Mouse (Mus musculus): ENCODE measurements at regions not wholly inside any gene's neighbourhood (a gene's known extent, or its start where the extent isn't known, plus 50 kb on each side); places are given as distances from the start of the nearest gene placed in this dataset.
A peak's percentile ranks its signal among the peaks of the same experiment; 100 is the strongest.

DNA sequence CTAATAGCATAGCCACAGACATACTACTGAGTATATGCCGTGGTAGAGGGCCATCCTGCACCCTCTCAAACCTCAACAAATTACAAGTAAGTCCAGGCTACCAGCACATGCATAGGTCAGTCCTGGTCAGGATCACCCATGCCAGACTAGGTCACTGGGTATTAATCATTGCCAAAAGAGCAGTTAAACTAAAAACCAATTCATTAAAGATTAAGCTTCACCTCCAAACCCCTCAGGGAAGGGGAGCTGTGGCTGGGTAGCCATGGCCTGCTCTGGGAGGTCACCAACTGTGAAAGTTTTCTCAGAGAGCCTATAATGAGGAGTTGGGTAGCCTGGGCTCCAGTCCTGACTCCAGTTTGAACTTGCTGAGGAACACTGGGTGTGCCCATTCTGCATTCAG is 61.4 kb upstream of the Trabd2b start:
- dilution Hi-C loops (cut with MboI; ENCODE audit: extremely low pct_ligation_motif_present, extremely low pct_unique_long_range_greater_than_20kb, low sequenced_read_pairs), result no loop called here
- peaks cover 44% of the 10 kb centered on the region for H3K27me3 ChIP-seq (replicated peaks)
- H3K36me3 ChIP-seq (replicated peaks in 1 of 2; ENCODE audit: control insufficient read depth in 1 of 2, insufficient read depth in 1 of 2, low read length in 1 of 2), result no peaks in the 10 kb centered on the region
- no peak overlapping the region for H3K4me2 ChIP-seq (ENCODE audit: insufficient read depth, low read depth, poor library complexity, severe bottlenecking)
- no peak overlapping the region for H3K27ac ChIP-seq (ENCODE audit: insufficient read depth, low read depth)
- H3K4me1 ChIP-seq (ENCODE audit: control insufficient read depth in 1 of 2, insufficient read depth in 2 of 2), result no peaks in the 10 kb centered on the region
- H3K4me3 ChIP-seq (replicated peaks in 1 of 3; ENCODE audit: low read depth in 2 of 3, low read length in 2 of 3, poor library complexity in 1 of 3), result no peak overlapping the region
- H3K79me2 ChIP-seq (replicated peaks; ENCODE audit: control insufficient read depth, extremely low read depth, insufficient read depth, poor library complexity, severe bottlenecking), result no peaks in the 10 kb centered on the region
- in situ Hi-C loops (cut with MboI; ENCODE audit: low pct_ligation_motif_present, low pct_unique_long_range_greater_than_20kb, low sequenced_read_pairs), result no loop called here
- no peak overlapping the region for H3K9ac ChIP-seq (ENCODE audit: insufficient read depth, low read depth)
- no peak for DNase-seq (ENCODE audit: extremely low read depth)
- TF ChIP-seq POLR2A (IDR thresholded peaks at IDR 0.05; ENCODE audit: low read depth, low read length) (no peak), CTCF (conservative IDR thresholded peaks at IDR 0.05 in 1 of 2, IDR thresholded peaks at IDR 0.05 in 1 of 2; ENCODE audit: low read depth in 2 of 2, low read length in 2 of 2) (no peak), ZC3H11A (IDR thresholded peaks at IDR 0.05; ENCODE audit: low read depth, low read length) (no peak), CHD1 (IDR thresholded peaks at IDR 0.05; ENCODE audit: low read depth, low read length) (no peak), IRF4 (IDR thresholded peaks at IDR 0.05; ENCODE audit: low read depth, low read length) (no peak), NRF1 (IDR thresholded peaks at IDR 0.05; ENCODE audit: low read depth, low read length) (no peak), RCOR1 (conservative IDR thresholded peaks at IDR 0.05; ENCODE audit: low read depth, low read length) (no peak)
- no peaks in the 10 kb centered on the region for H3K9me3 ChIP-seq (replicated peaks; ENCODE audit: low read length)

DNA sequence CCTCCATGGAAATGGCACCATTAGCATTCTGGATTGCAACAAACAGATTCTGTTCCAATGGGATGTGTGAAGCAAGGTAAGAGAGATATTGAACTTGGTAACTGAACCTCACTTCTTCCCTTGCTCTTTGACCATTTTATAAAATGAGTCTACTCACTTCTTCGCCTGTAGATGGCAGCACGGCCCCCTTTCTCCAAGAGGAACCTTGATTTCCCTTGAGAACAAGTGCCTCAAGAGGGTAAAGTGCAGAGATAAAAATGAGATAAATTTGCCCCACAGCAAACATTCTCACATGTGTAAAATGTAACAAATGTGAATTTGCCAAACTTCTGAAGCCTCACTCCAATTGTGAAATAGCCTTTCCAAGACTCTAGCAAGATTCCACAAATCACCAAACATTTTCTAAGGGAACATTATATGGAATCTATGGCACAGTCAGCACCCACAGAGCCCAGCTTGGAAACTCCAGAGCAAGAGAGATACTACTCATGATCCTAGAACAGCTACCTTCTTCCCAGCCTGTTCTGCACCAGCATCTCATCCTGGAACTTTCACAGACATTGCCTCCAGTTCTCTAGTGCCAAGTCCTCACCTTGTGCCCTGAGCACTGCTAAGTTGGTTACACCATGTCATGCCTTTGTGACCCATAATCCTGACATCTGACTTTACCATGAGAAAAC is 60.3 kb upstream of the Trabd2b start:
- no peaks in the 10 kb centered on the region for H3K9me3 ChIP-seq (replicated peaks; ENCODE audit: low read length)

DNA sequence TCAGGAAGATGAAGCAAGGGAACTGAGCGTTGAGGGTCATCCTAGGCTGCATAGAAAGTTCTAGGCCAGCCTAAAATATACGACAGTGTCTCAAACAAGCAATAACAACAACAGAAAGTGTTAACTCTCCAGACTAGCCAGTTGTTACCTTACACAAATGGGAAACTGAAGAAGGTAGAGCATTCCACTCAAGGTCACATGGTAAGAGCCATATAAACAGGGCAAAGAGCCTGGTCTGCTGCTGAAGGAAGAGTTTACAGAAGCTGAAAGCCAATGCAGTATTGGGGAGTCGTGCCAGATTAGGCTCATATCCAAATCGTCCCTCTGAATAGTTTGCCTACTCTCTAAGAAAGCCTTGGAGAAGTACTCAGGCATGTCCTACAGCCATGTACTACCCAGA is 59.6 kb upstream of the Trabd2b start:
- Histone ChIP-seq H3K4me2 (ENCODE audit: insufficient read depth, low read depth, poor library complexity, severe bottlenecking) (no peak overlapping the region), H3K4me1 (ENCODE audit: control insufficient read depth in 1 of 2, insufficient read depth in 2 of 2) (no peaks in the 10 kb centered on the region), H3K27ac (ENCODE audit: insufficient read depth, low read depth) (no peak overlapping the region), H3K79me2 (replicated peaks; ENCODE audit: control insufficient read depth, extremely low read depth, insufficient read depth, poor library complexity, severe bottlenecking) (no peaks in the 10 kb centered on the region), H3K36me3 (replicated peaks in 1 of 2; ENCODE audit: control insufficient read depth in 1 of 2, insufficient read depth in 1 of 2, low read length in 1 of 2) (no peaks in the 10 kb centered on the region), H3K27me3 (replicated peaks) (peaks cover 42% of the 10 kb centered on the region), H3K9me3 (replicated peaks; ENCODE audit: low read length) (no peaks in the 10 kb centered on the region), H3K4me3 (replicated peaks in 1 of 3; ENCODE audit: low read depth in 2 of 3, low read length in 2 of 3, poor library complexity in 1 of 3) (no peak overlapping the region), H3K9ac (ENCODE audit: insufficient read depth, low read depth) (no peak overlapping the region)
- no peak for DNase-seq (ENCODE audit: extremely low read depth)
- dilution Hi-C loops (cut with MboI; ENCODE audit: extremely low pct_ligation_motif_present, extremely low pct_unique_long_range_greater_than_20kb, low sequenced_read_pairs), result no loop called here
- in situ Hi-C loops (cut with MboI; ENCODE audit: low pct_ligation_motif_present, low pct_unique_long_range_greater_than_20kb, low sequenced_read_pairs), result no loop called here
- TF ChIP-seq JUND (conservative IDR thresholded peaks at IDR 0.05; ENCODE audit: low read depth, low read length) (no peak), KAT2A (IDR thresholded peaks at IDR 0.05; ENCODE audit: insufficient replicate concordance, low read length) (no peak), SMC3 (IDR thresholded peaks at IDR 0.05; ENCODE audit: low read depth, low read length) (no peak), ELF1 (IDR thresholded peaks at IDR 0.05; ENCODE audit: low read depth, low read length) (no peak), MAZ (IDR thresholded peaks at IDR 0.05; ENCODE audit: low read depth, low read length) (no peak), EP300 (IDR thresholded peaks at IDR 0.05; ENCODE audit: low read length) (no peak), MAFK (IDR thresholded peaks at IDR 0.05; ENCODE audit: insufficient replicate concordance, low read length) (no peak), JUN (IDR thresholded peaks at IDR 0.05; ENCODE audit: insufficient read depth, low read depth, low read length) (no peak), TBP (conservative IDR thresholded peaks at IDR 0.05; ENCODE audit: low read depth, low read length) (no peak), HCFC1 (IDR thresholded peaks at IDR 0.05; ENCODE audit: low read depth, low read length) (no peak)

More for the DNA sequence above, 60.3 kb upstream of the Trabd2b start:
- in situ Hi-C loops (cut with MboI; ENCODE audit: low pct_ligation_motif_present, low pct_unique_long_range_greater_than_20kb, low sequenced_read_pairs), result no loop called here
- H3K9ac ChIP-seq (ENCODE audit: insufficient read depth, low read depth), result no peak overlapping the region
- H3K27me3 ChIP-seq (replicated peaks), result peaks cover 42% of the 10 kb centered on the region
- H3K79me2 ChIP-seq (replicated peaks; ENCODE audit: control insufficient read depth, extremely low read depth, insufficient read depth, poor library complexity, severe bottlenecking), result no peaks in the 10 kb centered on the region
- H3K4me3 ChIP-seq (replicated peaks in 1 of 3; ENCODE audit: low read depth in 2 of 3, low read length in 2 of 3, poor library complexity in 1 of 3), result no peak overlapping the region
- no peaks in the 10 kb centered on the region for H3K4me1 ChIP-seq (ENCODE audit: control insufficient read depth in 1 of 2, insufficient read depth in 2 of 2)
- no peak overlapping the region for H3K27ac ChIP-seq (ENCODE audit: insufficient read depth, low read depth)
- TF ChIP-seq CTCF (conservative IDR thresholded peaks at IDR 0.05 in 1 of 2, IDR thresholded peaks at IDR 0.05 in 1 of 2; ENCODE audit: low read depth in 2 of 2, low read length in 2 of 2) (peak; percentile 51 to 56), BHLHE40 (IDR thresholded peaks at IDR 0.05; ENCODE audit: low read depth, low read length) (no peak), RAD21 (IDR thresholded peaks at IDR 0.05; ENCODE audit: low read depth, low read length) (peak; percentile 38), CHD1 (IDR thresholded peaks at IDR 0.05; ENCODE audit: low read depth, low read length) (no peak), CHD2 (IDR thresholded peaks at IDR 0.05; ENCODE audit: low read length) (no peak), MAX (IDR thresholded peaks at IDR 0.05; ENCODE audit: low read length) (no peak)
- H3K4me2 ChIP-seq (ENCODE audit: insufficient read depth, low read depth, poor library complexity, severe bottlenecking), result no peak overlapping the region
- DNase-seq (ENCODE audit: extremely low read depth), result peak; percentile 37
- dilution Hi-C loops (cut with MboI; ENCODE audit: extremely low pct_ligation_motif_present, extremely low pct_unique_long_range_greater_than_20kb, low sequenced_read_pairs), result no loop called here
- no peaks in the 10 kb centered on the region for H3K36me3 ChIP-seq (replicated peaks in 1 of 2; ENCODE audit: control insufficient read depth in 1 of 2, insufficient read depth in 1 of 2, low read length in 1 of 2)
